Mouse (Mus musculus) heart, postnatal 10 days (tissue): ENCODE measurements at regions not wholly inside any gene's neighbourhood (a gene's known extent, or its start where the extent isn't known, plus 50 kb on each side); places are given as distances from the start of the nearest gene placed in this dataset.

ENCODE experiments used
- DNase-seq, 2 experiments: peaks; one replicate each; pipeline ENCODE4 v3.0.0; 2021
- intact Hi-C: fragments of 180-260 bp; cut with DNase I; formaldehyde crosslinking; loops from one replicate; pipeline ENCODE4 v1.15.1; 2025

GRCm38 (mm10) chr8:17602861-17603260 lies 1375.2 kb downstream of the Defb40 start:
- intact Hi-C loops = no loop called here
- DNase-seq = no peak

GRCm38 (mm10) chr8:17598736-17599135 lies 1379.3 kb downstream of the Defb40 start:
- no peak for DNase-seq
- intact Hi-C loops = no loop called here

GRCm38 (mm10) chr8:17596559-17596958 lies 1381.5 kb downstream of the Defb40 start:
- no peak for DNase-seq
- intact Hi-C loops = no loop called here

- no peak for DNase-seq
- intact Hi-C loops = no loop called here
These were observed 1383.4 kb downstream of the Defb40 start for GRCm38 (mm10) chr8:17594607-17595006.

GRCm38 (mm10) chr8:17590135-17590534 lies 1387.9 kb downstream of the Defb40 start:
- DNase-seq = peak; percentile 4 to 8

GRCm38 (mm10) chr8:17588189-17588588 lies 1389.9 kb downstream of the Defb40 start:
- DNase-seq = peak; percentile 19 to 27
- intact Hi-C loops = no loop called here

More at GRCm38 (mm10) chr8:17590135-17590534, 1387.9 kb downstream of the Defb40 start:
- intact Hi-C loops = no loop called here

- intact Hi-C loops = no loop called here
- no peak for DNase-seq
These were observed 1390.7 kb downstream of the Defb40 start for GRCm38 (mm10) chr8:17587261-17587861.
